13 mouse cellular contexts compared by ENCODE assay signal in the genomic region with DNA sequence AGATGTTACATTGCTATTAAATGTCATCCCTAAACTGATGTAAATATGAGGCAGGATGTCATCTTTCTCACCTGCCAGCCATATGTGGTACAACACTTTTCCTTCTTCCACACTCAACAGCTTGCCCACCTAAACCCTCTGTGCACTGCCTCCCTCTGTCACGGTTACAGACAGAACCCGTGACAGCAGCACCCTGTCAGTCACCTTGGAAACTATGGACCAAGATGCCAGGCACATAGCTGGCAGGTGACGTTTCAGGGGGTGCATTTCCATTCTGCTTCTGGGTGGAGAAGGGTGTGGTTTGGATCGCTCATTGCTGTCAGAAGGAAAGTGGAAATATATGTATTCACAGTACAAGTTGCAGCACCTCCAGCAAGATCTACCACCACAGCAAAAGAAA.
"Had no signal": no experiment of that assay in that cellular context is flagged by ENCODE, and none has a peak within 500 bp of the region (broad histone marks: within the 10 kb centered on the region; RNA-seq: fewer than 3 reads in every experiment).

No protein-coding gene starts in this region.

- H3K36me3 ChIP-seq: limb, embryonic 10.5 days; liver, embryonic 15.5 days; midbrain, embryonic 13.5 days; neural tube, embryonic 15.5 days had no signal

- H3K4me2 ChIP-seq: liver, embryonic 11.5 days; liver, embryonic 15.5 days; midbrain, embryonic 13.5 days; neural tube, embryonic 15.5 days had no signal

- ATAC-seq: lung, postnatal 0 days; midbrain, embryonic 13.5 days had no signal

- H3K9me3 ChIP-seq: limb, embryonic 10.5 days; liver, embryonic 15.5 days; midbrain, embryonic 13.5 days; neural tube, embryonic 15.5 days had no signal

- H3K27ac ChIP-seq: limb, embryonic 10.5 days; liver, embryonic 15.5 days; midbrain, embryonic 13.5 days; neural tube, embryonic 15.5 days had no signal

- H3K4me1 ChIP-seq: limb, embryonic 10.5 days; liver, embryonic 15.5 days; midbrain, embryonic 13.5 days; neural tube, embryonic 15.5 days had no signal

- H3K4me3 ChIP-seq: limb, embryonic 10.5 days; liver, embryonic 15.5 days; midbrain, embryonic 13.5 days; neural tube, embryonic 15.5 days had no signal

- H3K9ac ChIP-seq: liver, embryonic 15.5 days; midbrain, embryonic 13.5 days; neural tube, embryonic 15.5 days had no signal

- DNase-seq: kidney, postnatal 10 days; kidney, postnatal 4 days; lung, adult 2 months; lung, postnatal 36 days; right cerebral cortex, adult 18-20 months; right cerebral cortex, postnatal 25 days; thymus, postnatal 36 days had no signal

- H3K27me3 ChIP-seq: liver, embryonic 15.5 days; midbrain, embryonic 13.5 days; neural tube, embryonic 15.5 days had no signal
